Mouse (Mus musculus) macrophage (primary cell): Measurements from ENCODE around the gene Tomm22. TPM values are rescaled to one million over a fixed set of nuclear protein-coding genes. Genes with fewer than 3 reads are reported as not detected.
A peak's percentile ranks its signal among the peaks of the same experiment; 100 is the strongest.

Source experiments
- H3K27ac ChIP-seq: fragments of 350-480 bp; formaldehyde crosslinking; 2 replicates; pipeline ENCODE4 v1.9.0; 2021
- H3K36me3 ChIP-seq: fragments of 350-480 bp; formaldehyde crosslinking; 2 replicates; pipeline ENCODE4 v1.9.0; 2021; ENCODE audit errors: inconsistent target
- H3K4me3 ChIP-seq: fragments of 350-480 bp; formaldehyde crosslinking; 2 replicates; pipeline ENCODE4 v1.9.0; 2021; ENCODE audit errors: inconsistent target
- H3K79me2 ChIP-seq: fragments of 350-480 bp; formaldehyde crosslinking; 2 replicates; pipeline ENCODE4 v1.9.0; 2021; ENCODE audit errors: inconsistent target
- WGBS: methylation state at CpG from one replicate; pipeline ENCODE4 v1.1.7; 2026; ENCODE audit warnings: inconsistent platforms; ENCODE audit not compliant: missing documents; 5-methylcytosine and 5-hydroxymethylcytosine counted together
- polyA plus RNA-seq: library from polyadenylated mRNA; stranded (reverse); fragments of 250-400 nt; gene quantifications from 3 replicates; pipeline ENCODE4 v1.2.4, GENCODE M21; 2018; ENCODE audit warnings: inconsistent platforms

Gene Tomm22
- polyA plus RNA-seq, 1 experiment from 2014 or later, result 71.6 TPM

DNA sequence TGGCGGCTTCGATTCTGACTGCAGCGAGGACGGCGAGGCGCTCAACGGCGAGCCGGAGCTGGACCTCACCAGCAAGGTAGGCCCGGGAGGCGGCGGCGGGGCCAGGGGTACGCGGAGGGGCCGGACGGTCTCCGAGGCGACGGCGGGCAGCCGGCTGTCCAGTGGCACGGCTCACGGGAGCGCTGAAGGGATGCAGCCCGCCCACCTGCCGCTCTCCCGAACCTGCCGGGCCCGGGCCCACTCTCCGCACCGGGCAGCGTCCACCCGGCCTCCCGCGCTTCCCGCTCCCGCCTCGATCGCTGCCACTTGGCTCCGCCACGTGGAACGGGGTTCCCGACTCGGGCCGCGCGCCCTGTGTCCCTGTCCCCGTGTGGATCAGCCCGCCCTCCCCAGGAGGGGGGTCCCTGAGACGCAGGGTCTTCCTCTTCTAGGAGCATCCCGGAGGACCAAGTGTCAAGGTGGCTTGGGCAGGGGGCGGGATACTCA, 20.4 kb downstream of the Tomm22 start:
- under 1% methylated on average over 53 of the region's 53 CpGs for WGBS
- H3K27ac ChIP-seq, result no peak overlapping the region
- peaks cover 61% of the 10 kb centered on the region for H3K79me2 ChIP-seq
- no peaks in the 10 kb centered on the region for H3K36me3 ChIP-seq
- H3K4me3 ChIP-seq, result peak overlapping the region; percentile 60

DNA sequence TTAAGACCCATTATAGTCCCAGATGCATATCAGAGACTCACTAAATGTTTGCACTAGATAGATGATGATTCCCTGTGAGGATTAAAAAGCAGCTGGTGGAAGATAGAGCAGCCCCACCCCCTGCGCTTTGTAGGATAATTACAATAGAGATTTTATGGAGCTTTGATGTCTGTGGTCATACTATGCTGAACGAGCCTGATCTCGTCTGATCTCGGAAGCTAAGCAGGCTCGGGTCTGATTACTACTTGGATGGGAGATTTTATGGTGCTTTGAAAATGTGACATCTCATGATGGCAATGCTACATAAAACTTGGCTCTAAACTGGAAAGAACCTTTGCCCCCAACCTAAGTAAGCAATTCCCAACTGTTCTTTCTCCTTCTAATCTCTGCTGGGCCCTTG, 21.7 kb downstream of the Tomm22 start:
- no peak overlapping the region for H3K27ac ChIP-seq
- no peak overlapping the region for H3K4me3 ChIP-seq
- H3K36me3 ChIP-seq, result no peaks in the 10 kb centered on the region
- H3K79me2 ChIP-seq, result peaks cover 62% of the 10 kb centered on the region
- 94% methylated on average over 5 of the region's 5 CpGs for WGBS

- peak overlapping the region; percentile 28; the same call in 1 of the 2 replicates for H3K27ac ChIP-seq
- H3K79me2 ChIP-seq, result peaks cover 75% of the 10 kb centered on the region
- H3K4me3 ChIP-seq, result peak overlapping the region; percentile 26
- no peaks in the 10 kb centered on the region for H3K36me3 ChIP-seq
- WGBS, result 4% methylated on average over 11 of the region's 11 CpGs
Measured at GRCm38 (mm10) chr15:79693740-79694139, 23.1 kb downstream of the Tomm22 start.

GRCm38 (mm10) chr15:79694512-79694911, 23.9 kb downstream of the Tomm22 start:
- Histone ChIP-seq H3K79me2 (peaks cover 81% of the 10 kb centered on the region), H3K27ac (0 out of 2 replicates have a peak overlapping the region, but pooled peaks have one; percentile 28), H3K36me3 (no peaks in the 10 kb centered on the region), H3K4me3 (no peak overlapping the region)
- WGBS, result 24% methylated on average over 4 of the region's 4 CpGs

GRCm38 (mm10) chr15:79695516-79695915, 24.9 kb downstream of the Tomm22 start:
- Histone ChIP-seq H3K4me3 (no peak overlapping the region), H3K27ac (no peak overlapping the region), H3K79me2 (peaks cover 82% of the 10 kb centered on the region), H3K36me3 (no peaks in the 10 kb centered on the region)
- 75% methylated on average over 3 of the region's 3 CpGs for WGBS

- Histone ChIP-seq H3K36me3 (no peaks in the 10 kb centered on the region), H3K27ac (no peak overlapping the region), H3K79me2 (peaks cover 78% of the 10 kb centered on the region), H3K4me3 (no peak overlapping the region)
- WGBS, result 96% methylated on average over 2 of the region's 2 CpGs
Measured at GRCm38 (mm10) chr15:79696508-79696907, 25.8 kb downstream of the Tomm22 start.

- Histone ChIP-seq H3K27ac (no peak overlapping the region), H3K79me2 (peaks cover 73% of the 10 kb centered on the region), H3K36me3 (no peaks in the 10 kb centered on the region), H3K4me3 (no peak overlapping the region)
- 93% methylated on average over 6 of the region's 6 CpGs for WGBS
Measured at GRCm38 (mm10) chr15:79697011-79697410, 26.4 kb downstream of the Tomm22 start.

DNA sequence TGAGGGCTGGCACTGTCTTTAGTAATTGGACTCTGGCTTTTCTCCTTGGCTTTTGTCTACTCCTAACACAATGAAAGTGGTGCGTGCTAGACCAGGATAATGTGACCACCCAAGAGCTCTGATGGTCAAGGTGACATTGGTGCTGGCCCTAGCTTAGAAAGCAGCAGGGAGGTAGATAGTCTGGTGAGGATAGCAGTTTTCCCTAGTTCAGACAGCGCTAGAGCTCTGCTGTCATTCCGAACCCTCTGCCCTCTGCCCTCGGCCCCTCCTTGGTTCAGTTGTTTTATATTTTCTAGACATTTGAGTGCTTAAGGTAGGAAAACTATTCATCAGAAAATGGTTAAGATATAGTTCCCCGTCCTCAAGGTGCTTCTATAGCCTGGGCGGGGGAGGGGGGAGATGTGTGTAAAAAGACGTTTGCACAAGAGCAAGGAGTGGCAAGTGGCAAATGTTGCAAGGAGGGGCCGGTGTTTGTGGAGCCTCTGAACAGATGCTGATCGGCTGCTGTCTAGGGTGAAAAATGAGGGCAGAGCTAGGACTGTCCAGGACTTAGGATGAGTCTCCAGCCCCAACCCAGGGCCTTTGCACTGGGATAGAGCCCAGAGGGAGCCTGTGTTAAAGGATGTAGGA, 27.0 kb downstream of the Tomm22 start:
- Histone ChIP-seq H3K79me2 (peaks cover 67% of the 10 kb centered on the region), H3K36me3 (no peaks in the 10 kb centered on the region), H3K27ac (no peak overlapping the region), H3K4me3 (no peak overlapping the region)
- 69% methylated on average over 9 of the region's 9 CpGs for WGBS

DNA sequence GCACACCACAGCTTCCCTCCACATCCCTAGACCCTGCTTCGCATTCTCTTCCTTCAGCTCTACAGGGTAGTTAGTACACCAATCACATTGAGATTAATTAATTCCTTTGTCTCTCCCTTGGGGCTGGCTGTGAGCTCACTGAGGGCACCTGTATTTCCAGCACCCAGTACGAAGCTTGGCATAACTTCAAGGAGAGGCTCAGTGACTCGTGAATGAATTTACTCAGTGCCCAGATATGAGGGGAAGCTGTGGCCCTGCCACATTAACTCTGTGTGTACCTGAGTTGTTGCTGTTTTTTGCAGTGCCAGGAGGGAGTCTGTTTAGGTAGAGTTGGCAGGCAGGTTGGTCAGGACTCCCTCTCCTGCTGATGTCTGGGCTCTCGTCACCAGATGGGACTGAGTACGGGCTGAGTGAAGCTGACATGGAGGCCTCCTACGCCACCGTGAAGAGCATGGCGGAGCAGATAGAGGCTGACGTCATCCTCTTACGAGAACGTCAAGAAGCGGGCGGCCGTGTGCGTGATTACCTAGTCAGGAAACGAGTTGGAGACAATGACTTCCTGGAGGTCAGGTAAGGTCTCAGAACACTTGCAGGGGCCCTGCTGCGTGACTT, 36.0 kb downstream of the Tomm22 start:
- Histone ChIP-seq H3K36me3 (peaks cover 49% of the 10 kb centered on the region), H3K27ac (no peak overlapping the region), H3K79me2 (no peaks in the 10 kb centered on the region), H3K4me3 (no peak overlapping the region)
- 89% methylated on average over 11 of the region's 17 CpGs for WGBS

GRCm38 (mm10) chr15:79708229-79708822, 37.7 kb downstream of the Tomm22 start:
- WGBS, result 91% methylated on average over 5 of the region's 5 CpGs
- H3K27ac ChIP-seq, result no peak overlapping the region
- peaks cover 65% of the 10 kb centered on the region for H3K36me3 ChIP-seq
- H3K4me3 ChIP-seq, result no peak overlapping the region
- no peaks in the 10 kb centered on the region for H3K79me2 ChIP-seq

DNA sequence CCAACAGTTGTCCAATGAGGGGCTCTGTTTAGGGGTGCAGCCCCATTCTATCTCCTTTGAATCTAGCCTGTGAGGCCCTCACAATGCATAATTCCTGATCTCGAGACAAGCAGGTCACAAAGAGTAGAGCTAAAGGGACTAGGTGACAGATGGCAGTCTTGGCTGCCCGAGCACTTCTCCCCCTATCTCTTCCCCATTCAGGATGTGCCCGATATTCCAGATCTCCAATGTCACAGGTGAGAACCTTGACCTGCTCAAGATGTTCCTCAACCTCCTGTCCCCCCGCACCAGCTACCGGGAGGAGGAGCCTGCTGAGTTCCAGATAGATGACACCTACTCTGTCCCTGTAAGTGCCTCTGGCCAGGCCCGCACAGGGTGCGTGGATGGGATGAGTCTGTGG, 45.0 kb downstream of the Tomm22 start:
- Histone ChIP-seq H3K79me2 (no peaks in the 10 kb centered on the region), H3K4me3 (no peak overlapping the region), H3K27ac (no peak overlapping the region), H3K36me3 (peaks cover 82% of the 10 kb centered on the region)
- WGBS, result 90% methylated on average over 7 of the region's 7 CpGs

GRCm38 (mm10) chr15:79716710-79717109, 46.0 kb downstream of the Tomm22 start:
- Histone ChIP-seq H3K79me2 (no peaks in the 10 kb centered on the region), H3K27ac (no peak overlapping the region), H3K36me3 (peaks cover 72% of the 10 kb centered on the region), H3K4me3 (no peak overlapping the region)
- 96% methylated on average over 6 of the region's 6 CpGs for WGBS

DNA sequence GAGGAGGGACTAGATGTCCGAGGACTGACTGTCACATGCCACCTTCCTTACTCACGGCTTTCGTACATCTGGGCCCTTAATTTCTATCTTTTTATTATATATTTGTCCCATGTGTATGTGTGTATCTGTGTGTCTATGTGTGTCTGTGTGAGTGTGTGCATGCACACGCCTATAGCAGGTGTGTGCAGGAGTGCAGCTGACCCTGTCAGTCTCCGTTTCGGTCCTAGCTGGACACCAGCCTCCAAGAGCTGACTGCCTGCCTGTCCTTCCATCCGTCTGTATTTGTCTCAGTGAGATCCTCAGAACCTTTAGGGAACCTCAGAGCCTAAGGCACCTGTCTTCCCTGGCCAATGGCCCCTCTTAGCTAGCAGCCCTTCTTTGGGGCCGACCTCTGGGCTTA, 49.6 kb downstream of the Tomm22 start:
- H3K4me3 ChIP-seq, result no peak overlapping the region
- 90% methylated on average over 8 of the region's 8 CpGs for whole genome bisulfite sequencing
- no peaks in the 10 kb centered on the region for H3K79me2 ChIP-seq
- no peak overlapping the region for H3K27ac ChIP-seq
- H3K36me3 ChIP-seq, result peaks cover 47% of the 10 kb centered on the region

GRCm38 (mm10) chr15:79720796-79721195, 50.1 kb downstream of the Tomm22 start:
- H3K27ac ChIP-seq, result no peak overlapping the region

More at GRCm38 (mm10) chr15:79720796-79721195, 50.1 kb downstream of the Tomm22 start:
- Histone ChIP-seq H3K79me2 (no peaks in the 10 kb centered on the region), H3K4me3 (no peak overlapping the region), H3K36me3 (peaks cover 46% of the 10 kb centered on the region)
- 51% methylated on average over 3 of the region's 4 CpGs for WGBS
